Mouse (Mus musculus): ENCODE measurements around the gene Vapa. TPM values are rescaled to one million over a fixed set of nuclear protein-coding genes. Genes with fewer than 3 reads are reported as not detected.

The Vapa gene
- total RNA-seq (2017), result 69.5 and 113 TPM in 2 replicates

- ATAC-seq (replicated peaks in 1 of 2; ENCODE audit: insufficient read depth in 1 of 2, low FRiP score in 2 of 2, low TSS enrichment in 1 of 2, low read depth in 1 of 2, poor library complexity in 2 of 2, severe bottlenecking in 2 of 2), result peak; percentile 86 to 92
Observed at GRCm38 (mm10) chr17:65613463-65614412, at the start of gene Vapa. TSS of gene Vapa (minus strand) at chr17:65613555.

- no peak for ATAC-seq (replicated peaks in 1 of 2; ENCODE audit: insufficient read depth in 1 of 2, low FRiP score in 2 of 2, low TSS enrichment in 1 of 2, low read depth in 1 of 2, poor library complexity in 2 of 2, severe bottlenecking in 2 of 2)
Observed at GRCm38 (mm10) chr17:65662662-65663061, 49.3 kb upstream of the Vapa start.

GRCm38 (mm10) chr17:65658416-65658815 is 45.1 kb upstream of the Vapa start:
- ATAC-seq (replicated peaks in 1 of 2; ENCODE audit: insufficient read depth in 1 of 2, low FRiP score in 2 of 2, low TSS enrichment in 1 of 2, low read depth in 1 of 2, poor library complexity in 2 of 2, severe bottlenecking in 2 of 2), result no peak

- no peak for ATAC-seq (replicated peaks in 1 of 2; ENCODE audit: insufficient read depth in 1 of 2, low FRiP score in 2 of 2, low TSS enrichment in 1 of 2, low read depth in 1 of 2, poor library complexity in 2 of 2, severe bottlenecking in 2 of 2)
Observed at GRCm38 (mm10) chr17:65657958-65658357, 44.6 kb upstream of the Vapa start.

GRCm38 (mm10) chr17:65656731-65657130 is 43.4 kb upstream of the Vapa start:
- no peak for ATAC-seq (replicated peaks in 1 of 2; ENCODE audit: insufficient read depth in 1 of 2, low FRiP score in 2 of 2, low TSS enrichment in 1 of 2, low read depth in 1 of 2, poor library complexity in 2 of 2, severe bottlenecking in 2 of 2)

GRCm38 (mm10) chr17:65656076-65656475 is 42.7 kb upstream of the Vapa start:
- ATAC-seq (replicated peaks in 1 of 2; ENCODE audit: insufficient read depth in 1 of 2, low FRiP score in 2 of 2, low TSS enrichment in 1 of 2, low read depth in 1 of 2, poor library complexity in 2 of 2, severe bottlenecking in 2 of 2), result no peak

- ATAC-seq (replicated peaks in 1 of 2; ENCODE audit: insufficient read depth in 1 of 2, low FRiP score in 2 of 2, low TSS enrichment in 1 of 2, low read depth in 1 of 2, poor library complexity in 2 of 2, severe bottlenecking in 2 of 2), result no peak
Observed at GRCm38 (mm10) chr17:65655608-65656007, 42.3 kb upstream of the Vapa start.

- ATAC-seq (replicated peaks in 1 of 2; ENCODE audit: insufficient read depth in 1 of 2, low FRiP score in 2 of 2, low TSS enrichment in 1 of 2, low read depth in 1 of 2, poor library complexity in 2 of 2, severe bottlenecking in 2 of 2), result no peak
Observed at GRCm38 (mm10) chr17:65650598-65650997, 37.2 kb upstream of the Vapa start.

- no peak for ATAC-seq (replicated peaks in 1 of 2; ENCODE audit: insufficient read depth in 1 of 2, low FRiP score in 2 of 2, low TSS enrichment in 1 of 2, low read depth in 1 of 2, poor library complexity in 2 of 2, severe bottlenecking in 2 of 2)
Observed at GRCm38 (mm10) chr17:65649175-65649493, 35.8 kb upstream of the Vapa start.

- ATAC-seq (replicated peaks in 1 of 2; ENCODE audit: insufficient read depth in 1 of 2, low FRiP score in 2 of 2, low TSS enrichment in 1 of 2, low read depth in 1 of 2, poor library complexity in 2 of 2, severe bottlenecking in 2 of 2), result no peak
Observed at GRCm38 (mm10) chr17:65648371-65649174, 35.2 kb upstream of the Vapa start.

GRCm38 (mm10) chr17:65647961-65648360 is 34.6 kb upstream of the Vapa start:
- no peak for ATAC-seq (replicated peaks in 1 of 2; ENCODE audit: insufficient read depth in 1 of 2, low FRiP score in 2 of 2, low TSS enrichment in 1 of 2, low read depth in 1 of 2, poor library complexity in 2 of 2, severe bottlenecking in 2 of 2)

GRCm38 (mm10) chr17:65647226-65647625 is 33.9 kb upstream of the Vapa start:
- no peak for ATAC-seq (replicated peaks in 1 of 2; ENCODE audit: insufficient read depth in 1 of 2, low FRiP score in 2 of 2, low TSS enrichment in 1 of 2, low read depth in 1 of 2, poor library complexity in 2 of 2, severe bottlenecking in 2 of 2)

GRCm38 (mm10) chr17:65643579-65643978 is 30.2 kb upstream of the Vapa start:
- ATAC-seq (replicated peaks in 1 of 2; ENCODE audit: insufficient read depth in 1 of 2, low FRiP score in 2 of 2, low TSS enrichment in 1 of 2, low read depth in 1 of 2, poor library complexity in 2 of 2, severe bottlenecking in 2 of 2), result no peak

GRCm38 (mm10) chr17:65643051-65643521 is 29.7 kb upstream of the Vapa start:
- ATAC-seq (replicated peaks in 1 of 2; ENCODE audit: insufficient read depth in 1 of 2, low FRiP score in 2 of 2, low TSS enrichment in 1 of 2, low read depth in 1 of 2, poor library complexity in 2 of 2, severe bottlenecking in 2 of 2), result peak in 1 of 2 experiments; percentile 13; a peak in 1 of 4 replicates

- ATAC-seq (replicated peaks in 1 of 2; ENCODE audit: insufficient read depth in 1 of 2, low FRiP score in 2 of 2, low TSS enrichment in 1 of 2, low read depth in 1 of 2, poor library complexity in 2 of 2, severe bottlenecking in 2 of 2), result no peak
Observed at GRCm38 (mm10) chr17:65642578-65642991, 29.2 kb upstream of the Vapa start.

GRCm38 (mm10) chr17:65641734-65642218 is 28.4 kb upstream of the Vapa start, which contains the start of gene Txndc2:
TSS of gene Txndc2 (minus strand) at chr17:65642168.
- ATAC-seq (replicated peaks in 1 of 2; ENCODE audit: insufficient read depth in 1 of 2, low FRiP score in 2 of 2, low TSS enrichment in 1 of 2, low read depth in 1 of 2, poor library complexity in 2 of 2, severe bottlenecking in 2 of 2), result no peak

GRCm38 (mm10) chr17:65639144-65639543 is 25.8 kb upstream of the Vapa start:
- ATAC-seq (replicated peaks in 1 of 2; ENCODE audit: insufficient read depth in 1 of 2, low FRiP score in 2 of 2, low TSS enrichment in 1 of 2, low read depth in 1 of 2, poor library complexity in 2 of 2, severe bottlenecking in 2 of 2), result no peak
